Mouse (Mus musculus) left cerebral cortex, postnatal 36 days (tissue): ENCODE data around the gene Slc35f4. TPM values are rescaled to one million over a fixed set of nuclear protein-coding genes. Genes with fewer than 3 reads are reported as not detected.
"Not testable (repeated sequence)": the region's sequence is repeated elsewhere in the genome, so short reads cannot be mapped to it uniquely, and the experiment has no call there.

Experiments
- DNase-seq, 2 experiments: peaks; one replicate each; pipeline ENCODE4 v3.0.0; 2021 to 2022; ENCODE audit warnings: low spot score in 2 of 2, mixed read lengths in 1 of 2
- intact Hi-C: fragments of 180-260 bp; cut with DNase I; formaldehyde crosslinking; loops from one replicate; pipeline ENCODE4 v1.15.1; 2025
- microRNA-seq: library from miRNA; unstranded; fragments of <30 nt; microRNA quantifications from one replicate; pipeline ENCODE4 v1.2.0, GENCODE M21; 2022
- total RNA-seq, 2 experiments: library from RNA; stranded (reverse); gene quantifications; 2 replicates each; pipeline ENCODE4 v1.2.3; 2021

Gene Slc35f4
- total RNA-seq, 2 experiments from 2014 or later: 20.5 to 21.2 TPM

DNA sequence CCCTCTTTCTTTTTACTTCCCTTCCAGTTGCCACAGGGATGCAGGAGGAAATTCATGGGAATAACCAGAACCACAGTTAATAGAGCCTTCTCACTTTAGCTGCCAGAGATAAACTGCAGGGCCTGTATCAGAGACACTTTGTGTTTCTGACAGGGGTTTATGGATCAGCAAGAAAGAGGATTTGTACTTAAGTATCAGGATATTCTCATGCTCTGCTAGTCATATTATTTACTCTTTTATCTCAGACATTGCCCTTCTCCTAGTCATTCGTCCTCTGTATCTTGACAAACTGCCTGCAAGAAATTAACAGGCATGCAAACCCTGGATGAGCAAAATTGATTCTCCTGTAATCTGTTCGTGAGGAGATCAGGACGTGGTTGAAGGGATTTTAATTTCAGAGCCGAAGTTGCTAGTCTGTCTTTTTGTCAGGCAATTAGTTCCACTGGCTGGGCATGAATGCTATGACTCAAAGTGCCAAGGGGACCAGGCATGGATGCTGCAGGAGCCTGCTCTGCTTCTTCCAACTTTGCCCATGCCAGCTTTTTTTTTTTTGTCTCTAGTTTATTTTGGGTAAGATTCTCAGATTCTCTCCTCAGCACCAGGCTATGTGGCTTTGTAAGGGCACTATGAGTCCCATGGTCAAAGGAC is 231.9 kb downstream of the Slc35f4 start:
- intact Hi-C loops: no loop called here
- DNase-seq: no peak

DNA sequence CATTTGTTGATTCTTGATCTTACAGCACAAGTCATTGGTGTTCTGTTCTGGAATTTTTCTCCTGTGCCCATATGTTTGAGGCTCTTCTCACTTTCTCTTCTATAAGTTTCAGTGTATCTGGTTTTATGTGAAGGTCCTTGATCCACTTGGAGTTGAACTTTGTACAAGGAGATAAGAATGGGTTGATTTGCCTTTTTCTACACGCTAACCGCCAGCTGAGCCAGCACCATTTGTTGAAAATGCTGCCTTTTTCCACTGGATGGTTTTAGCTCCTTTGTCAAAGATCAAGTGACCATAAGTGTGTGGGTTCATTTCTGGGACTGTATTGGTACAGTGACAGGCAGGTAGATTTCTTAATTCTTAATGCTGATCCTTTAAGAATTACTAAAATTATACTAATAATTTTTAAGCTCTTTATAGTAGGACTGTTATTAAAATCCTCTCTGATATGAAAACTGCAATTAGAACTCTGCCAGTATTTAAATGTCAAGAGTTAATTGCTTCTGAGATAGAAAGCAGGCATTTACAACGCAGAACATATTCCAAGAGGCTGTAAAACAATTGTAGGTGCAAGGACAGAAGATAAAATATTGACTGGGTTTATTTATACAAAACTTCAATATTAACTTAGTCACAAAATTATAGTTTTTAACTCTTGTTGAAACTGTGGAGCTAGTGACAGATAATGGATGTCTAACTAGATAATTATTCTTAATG is 235.7 kb downstream of the Slc35f4 start:
- intact Hi-C loops: no loop called here
- DNase-seq: no peak

DNA sequence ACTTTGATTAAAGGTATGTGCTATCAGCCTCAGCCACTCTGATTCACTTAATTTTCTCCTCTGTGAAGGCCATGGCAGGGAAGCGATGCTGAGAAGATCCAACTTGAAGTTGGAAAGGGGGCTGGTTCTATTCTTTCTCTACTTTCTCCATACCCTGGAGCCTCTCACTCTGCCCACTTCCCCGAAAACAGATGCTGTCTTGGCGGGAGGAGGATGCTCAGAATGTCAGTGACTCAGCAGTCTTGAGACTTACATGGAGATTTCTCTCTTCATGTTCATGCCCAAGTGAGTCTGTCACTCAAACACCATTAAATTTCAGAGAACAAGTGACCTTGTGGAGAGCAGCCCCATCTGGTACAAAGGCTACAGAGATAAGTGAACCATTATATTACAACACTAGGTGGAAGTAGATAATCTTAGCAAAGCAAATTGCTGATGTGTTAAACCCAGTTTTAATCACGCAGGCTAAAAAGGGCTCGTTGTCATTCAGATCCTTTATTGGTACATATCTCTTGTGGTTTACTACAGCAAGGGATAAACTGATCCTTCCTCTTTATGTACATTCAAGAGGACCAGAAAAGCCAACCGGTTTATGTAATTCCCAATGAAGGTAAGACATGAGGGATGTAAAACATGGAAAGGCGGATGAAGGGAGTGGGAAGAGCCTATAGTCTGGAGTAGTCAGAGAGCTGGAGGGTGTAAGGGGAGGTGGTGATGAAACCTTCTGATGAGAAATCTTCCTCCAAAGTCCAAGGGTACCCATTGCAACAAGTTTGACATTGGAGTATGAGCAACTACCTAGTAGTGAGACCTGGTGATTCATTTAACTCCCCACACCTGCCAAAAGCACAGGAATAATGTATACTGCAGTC is 241.8 kb downstream of the Slc35f4 start:
- intact Hi-C loops: no loop called here
- DNase-seq: peak; percentile 23 to 43

DNA sequence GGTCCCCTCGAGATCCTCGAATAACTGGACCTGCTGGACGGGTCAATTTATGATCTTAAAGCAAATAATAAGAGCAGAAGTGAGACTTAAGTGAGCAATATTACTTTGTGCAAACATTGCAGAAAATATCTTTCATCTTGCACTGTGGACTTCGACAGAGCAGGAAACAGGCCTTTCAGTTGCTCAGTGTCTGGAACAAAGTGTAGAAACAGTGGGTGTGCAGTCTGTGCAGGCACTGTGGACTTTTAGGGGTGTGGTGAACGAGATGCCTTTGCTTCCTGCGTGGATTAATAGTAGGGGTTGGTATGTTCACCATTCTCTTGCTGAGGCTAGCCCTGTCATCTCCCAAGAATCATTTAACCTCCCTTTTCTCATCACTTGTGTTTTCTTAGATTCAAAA is 247.0 kb downstream of the Slc35f4 start:
- intact Hi-C loops: no loop called here

DNA sequence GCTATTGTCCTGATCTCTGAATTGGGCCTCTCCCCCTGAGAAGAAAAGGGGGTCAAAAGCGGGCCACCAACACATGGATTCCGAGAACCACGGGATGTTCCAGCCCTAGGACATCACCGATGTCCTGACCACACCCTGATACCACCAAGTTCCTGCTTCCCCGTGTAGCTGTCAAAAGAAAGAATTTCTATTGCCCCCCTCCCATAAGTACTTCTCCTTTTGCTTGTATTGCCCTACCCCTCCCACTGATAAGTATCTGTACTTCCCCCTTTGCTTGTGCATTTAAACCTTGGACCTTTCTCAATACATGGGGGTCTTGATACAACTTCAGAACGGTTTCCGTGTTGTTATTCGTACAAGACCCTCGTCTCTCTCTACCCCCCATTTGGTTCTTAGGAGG is 247.4 kb downstream of the Slc35f4 start:
- intact Hi-C loops: not testable (repeated sequence)

More for the DNA sequence above, 247.0 kb downstream of the Slc35f4 start:
- DNase-seq: no peak

DNA sequence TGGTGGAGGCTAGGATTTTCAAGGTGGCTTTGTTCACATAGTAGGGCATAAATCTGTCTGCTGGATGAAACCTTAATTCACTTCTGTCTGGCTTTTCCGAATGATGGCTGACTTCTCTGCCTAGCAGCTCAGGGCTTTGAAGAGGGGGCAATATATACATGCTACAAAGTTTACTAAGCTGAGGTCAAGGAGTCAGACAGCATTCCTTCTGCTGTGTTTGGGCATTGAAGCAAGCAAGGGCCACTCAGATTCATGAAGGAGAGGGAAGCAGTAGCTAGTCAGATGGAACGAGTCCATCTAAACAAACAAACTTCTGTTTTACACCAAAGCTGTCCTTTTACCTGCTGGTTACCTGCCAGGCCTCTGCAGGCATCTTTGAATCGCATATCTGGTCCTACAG is 248.2 kb downstream of the Slc35f4 start:
- DNase-seq: no peak
- intact Hi-C loops: no loop called here

More for the DNA sequence above, 247.4 kb downstream of the Slc35f4 start:
- not testable (repeated sequence) for DNase-seq

DNA sequence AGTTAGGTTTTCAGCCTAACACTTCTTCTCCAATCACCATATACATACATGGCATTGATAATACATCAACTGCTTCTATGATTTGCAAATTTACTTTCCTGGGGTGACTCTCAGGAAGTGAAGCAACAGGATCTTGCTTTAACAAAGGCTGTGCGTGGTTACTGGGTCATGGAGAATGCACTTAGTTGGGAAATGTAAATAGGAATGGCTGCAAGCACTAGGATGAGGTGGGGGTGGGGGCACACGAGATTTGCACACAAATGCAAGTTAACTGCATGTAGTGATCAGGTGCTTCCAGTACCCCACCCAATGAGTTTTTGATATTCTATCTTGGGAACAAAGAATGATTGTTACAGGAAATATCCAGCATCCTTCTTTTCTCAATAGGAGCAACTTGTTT is 250.5 kb downstream of the Slc35f4 start:
- no peak for DNase-seq
- intact Hi-C loops: no loop called here

DNA sequence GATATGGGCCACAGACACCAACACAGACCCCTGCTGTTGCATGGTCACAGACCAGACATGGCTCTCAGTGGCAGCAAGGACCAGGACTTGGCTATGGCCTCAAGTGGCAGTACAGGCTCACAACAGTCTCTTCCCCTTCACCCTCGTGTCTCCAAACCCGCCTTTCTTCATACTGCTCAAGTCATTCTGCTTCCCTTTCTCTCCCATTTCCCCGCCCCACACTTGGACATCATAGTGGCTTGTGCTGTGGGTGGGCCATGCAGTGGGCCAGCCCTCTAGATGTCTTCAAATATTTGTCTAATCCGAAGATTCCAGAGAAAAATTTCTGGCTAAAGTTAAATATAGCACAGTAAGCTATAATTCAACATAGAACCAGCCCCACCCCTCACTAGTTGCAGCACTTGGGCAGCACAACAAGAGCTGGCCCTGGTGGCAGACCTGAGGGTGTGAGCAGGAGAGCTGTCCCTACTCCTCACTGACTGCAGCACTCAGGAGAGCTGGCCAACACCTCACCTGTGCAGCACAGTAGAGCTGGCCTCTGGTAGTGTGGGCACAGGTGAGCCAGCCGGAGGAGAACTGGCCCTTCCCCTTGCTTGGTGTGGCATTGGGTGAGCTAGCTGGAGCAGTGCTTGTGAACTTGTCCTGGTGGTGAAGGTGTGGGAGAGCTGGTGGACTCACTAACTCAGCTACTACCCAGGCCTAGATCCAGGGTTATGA is 260.4 kb downstream of the Slc35f4 start:
- intact Hi-C loops: no loop called here
- DNase-seq: no peak

Small RNAs within 50 kb of the gene (microRNA-seq; reads per million reads assigned to microRNA genes)
- gene Gm22949: not detected
